Mouse (Mus musculus): ENCODE data around the gene Calcrl.

The Calcrl gene

DNA sequence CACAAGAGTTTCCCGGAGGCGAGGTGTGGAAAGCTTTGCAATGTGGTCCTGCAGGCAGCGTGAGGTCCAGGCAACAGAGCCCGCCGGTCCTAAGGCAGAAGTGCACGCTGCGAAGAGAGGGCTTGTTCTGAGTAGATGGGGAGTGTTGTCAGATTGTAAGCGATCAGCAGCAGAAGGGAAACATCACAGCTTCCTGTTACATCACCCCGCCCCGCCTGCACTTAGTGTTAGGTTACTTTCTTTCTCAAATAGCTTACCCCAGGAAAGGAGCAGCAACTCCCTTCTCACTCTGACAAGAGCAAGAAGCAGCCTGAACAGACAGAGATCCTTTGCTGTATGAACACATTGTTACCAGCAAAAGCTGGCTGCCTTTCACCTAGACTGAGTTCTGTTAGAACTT lies at the start of gene Calcrl:
Calcrl (minus strand) TSS at position 274 of the 400 bp plus-strand sequence.
- peak; percentile 60 to 68 for DNase-seq (ENCODE audit: low spot score in 2 of 2)

DNA sequence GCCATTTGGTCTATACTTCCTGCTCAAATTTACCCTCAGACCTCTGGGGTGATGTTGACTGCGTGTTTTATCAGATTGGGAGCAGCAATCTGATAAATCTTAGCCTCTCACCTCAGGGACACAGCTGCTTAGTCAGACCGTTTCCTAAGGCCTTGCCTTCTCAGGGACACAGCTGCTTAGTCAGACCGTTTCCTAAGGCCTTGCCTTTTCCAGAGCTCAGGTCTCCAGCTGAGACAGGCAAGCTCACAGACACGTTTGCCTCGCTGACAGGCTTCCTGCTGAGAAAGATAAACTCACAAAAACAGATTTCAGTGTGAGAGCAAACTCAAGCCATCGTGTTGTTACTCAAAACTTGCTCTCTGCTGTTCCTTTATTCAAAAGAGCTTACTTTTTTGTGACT lies 49.4 kb upstream of the Calcrl start:
- DNase-seq (ENCODE audit: low spot score in 2 of 2) = no peak

DNA sequence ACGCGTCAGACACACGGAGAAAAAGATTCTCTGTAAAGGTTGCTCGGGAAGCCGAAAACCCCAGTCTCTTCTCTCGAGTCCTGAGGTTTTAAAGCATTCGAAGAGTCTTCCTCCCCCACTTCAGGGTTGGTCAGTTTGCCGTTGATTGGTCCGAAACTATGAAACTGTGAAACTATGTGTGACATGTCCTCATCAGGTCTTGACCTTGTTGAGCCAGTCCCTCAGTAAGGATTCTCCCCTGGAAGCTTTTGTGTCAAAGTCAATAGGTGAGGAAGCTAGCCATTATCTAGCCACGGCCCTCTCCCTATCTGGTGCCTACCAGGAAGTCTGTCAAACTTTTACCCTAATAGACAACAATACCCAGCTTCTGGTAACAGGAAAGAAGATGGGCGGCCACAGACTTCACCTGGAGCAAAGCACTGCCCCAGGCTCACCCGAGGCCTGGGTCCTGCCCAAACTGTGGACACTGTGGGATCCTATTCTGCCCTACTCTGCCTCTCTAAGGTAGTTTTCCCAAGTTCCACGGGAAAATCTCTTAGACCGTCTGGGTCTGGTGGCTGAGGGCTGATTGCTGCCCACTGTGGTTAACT lies 48.8 kb upstream of the Calcrl start:
- DNase-seq (ENCODE audit: low spot score in 2 of 2) = no peak

GRCm38 (mm10) chr2:84467391-84467790 lies 42.2 kb upstream of the Calcrl start:
- no peak for DNase-seq (ENCODE audit: low spot score in 2 of 2)

GRCm38 (mm10) chr2:84464956-84465355 lies 39.7 kb upstream of the Calcrl start:
- no peak for DNase-seq (ENCODE audit: low spot score in 2 of 2)

DNA sequence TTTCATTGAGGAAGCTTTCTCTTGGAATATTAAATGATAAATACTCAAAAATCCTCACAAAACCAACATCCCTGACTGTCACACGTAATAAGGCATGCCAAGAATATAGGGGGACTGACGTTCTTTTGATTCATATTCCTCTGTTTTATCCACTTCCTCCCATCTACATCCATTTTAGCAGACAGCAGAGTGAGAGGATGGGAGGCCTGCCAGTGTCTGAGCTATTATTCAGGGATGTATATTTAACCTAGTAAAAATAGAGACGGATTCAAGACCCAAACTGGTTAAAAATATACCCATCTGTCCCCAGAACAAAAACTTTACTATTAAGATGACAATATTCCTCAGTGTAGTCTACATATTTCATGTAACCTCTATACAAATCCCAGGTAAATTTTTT lies 37.2 kb upstream of the Calcrl start:
- DNase-seq (ENCODE audit: low spot score in 2 of 2) = no peak

- no peak for DNase-seq (ENCODE audit: low spot score in 2 of 2)
Observed at GRCm38 (mm10) chr2:84459651-84460177, 34.5 kb upstream of the Calcrl start.

- DNase-seq (ENCODE audit: low spot score in 2 of 2) = no peak
Observed at GRCm38 (mm10) chr2:84457221-84457620, 32.0 kb upstream of the Calcrl start.

DNA sequence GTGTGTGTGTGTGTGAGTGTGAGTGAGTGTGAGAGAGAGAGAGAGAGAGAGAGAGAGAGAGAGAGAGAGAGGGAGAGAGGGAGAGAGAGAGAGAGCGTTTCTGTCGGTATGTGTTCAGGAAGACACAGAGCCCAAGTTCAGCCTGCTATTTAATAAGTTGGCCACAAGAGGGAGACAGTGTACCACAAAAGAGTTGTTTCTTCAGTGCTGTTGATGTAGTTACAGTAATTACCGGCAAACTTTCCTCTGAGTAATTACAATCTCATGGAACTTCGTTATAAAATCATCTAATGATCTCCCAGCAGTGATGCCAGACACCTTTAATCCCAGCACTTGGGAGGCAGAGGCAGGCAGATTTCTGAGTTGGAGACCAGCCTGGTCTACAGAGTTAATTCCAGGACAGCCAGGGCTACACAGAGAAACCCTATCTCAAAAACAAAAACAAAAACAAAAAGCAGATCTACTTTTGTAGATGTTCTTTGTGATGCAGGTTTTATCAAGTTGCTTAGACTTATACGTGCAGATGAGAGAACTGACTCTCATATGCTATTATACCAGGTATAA lies 30.1 kb upstream of the Calcrl start:
- DNase-seq (ENCODE audit: low spot score in 2 of 2) = no peak

DNA sequence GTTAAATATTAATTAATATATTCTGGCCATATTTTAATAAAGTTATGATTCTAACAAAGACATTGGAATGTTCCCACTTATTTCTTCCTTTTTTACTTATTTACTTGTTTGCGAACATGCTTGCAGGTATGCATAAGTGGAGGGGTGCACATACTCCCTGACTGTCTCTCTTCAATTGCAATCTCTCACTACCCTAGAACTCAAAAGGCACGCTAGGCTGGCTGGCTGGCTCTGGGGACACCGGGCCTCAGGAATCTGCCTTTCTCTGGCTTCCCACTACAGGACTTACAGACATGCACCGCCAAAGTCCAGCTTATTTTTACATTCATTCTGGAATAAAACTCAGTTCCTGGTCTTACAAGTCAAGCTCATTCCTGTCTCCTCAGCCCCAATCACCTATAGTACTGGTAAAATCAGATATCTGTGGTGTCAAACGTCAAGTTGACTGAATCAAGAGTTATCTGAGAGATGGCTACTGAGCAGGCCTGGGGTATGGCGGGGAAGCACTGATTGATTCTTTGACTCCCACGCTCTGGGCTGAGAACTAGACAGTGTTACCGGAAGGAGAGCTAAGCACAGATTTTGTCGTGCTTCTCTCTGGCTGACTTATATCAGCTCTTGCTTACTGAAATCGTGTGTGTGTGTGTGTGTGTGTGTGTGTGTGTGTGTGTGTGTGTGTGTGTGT lies 29.5 kb upstream of the Calcrl start:
- DNase-seq (ENCODE audit: low spot score in 2 of 2) = no peak

- DNase-seq (ENCODE audit: low spot score in 2 of 2) = no peak
Observed at GRCm38 (mm10) chr2:84454051-84454450, 28.8 kb upstream of the Calcrl start.

- no peak for DNase-seq (ENCODE audit: low spot score in 2 of 2)
Observed at GRCm38 (mm10) chr2:84445499-84445898, 20.3 kb upstream of the Calcrl start.

GRCm38 (mm10) chr2:84441940-84442339 lies 16.7 kb upstream of the Calcrl start:
- no peak for DNase-seq (ENCODE audit: low spot score in 2 of 2)

GRCm38 (mm10) chr2:84429724-84430123 lies 4.5 kb upstream of the Calcrl start:
- no peak for DNase-seq (ENCODE audit: low spot score in 2 of 2)

DNA sequence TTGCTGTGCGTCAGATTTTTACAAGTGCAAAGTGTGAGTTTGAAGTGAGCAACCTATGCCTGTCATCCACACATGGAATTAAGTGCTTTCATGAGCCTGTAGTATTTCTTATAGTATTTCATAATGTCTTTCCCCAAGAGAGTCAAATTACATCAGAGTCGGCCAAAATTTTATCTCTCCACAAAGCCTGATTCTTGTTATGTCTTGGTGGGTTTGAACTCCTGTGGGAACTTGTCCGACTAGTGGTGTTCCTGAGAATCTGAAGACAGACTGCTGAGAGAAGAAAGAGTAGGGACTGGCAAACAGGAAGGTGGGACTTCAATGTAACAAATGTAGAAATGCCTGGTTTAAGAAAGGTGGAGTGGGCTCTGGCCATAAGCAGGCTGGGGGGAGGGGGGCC lies 3.6 kb upstream of the Calcrl start:
- DNase-seq (ENCODE audit: low spot score in 2 of 2) = no peak

DNA sequence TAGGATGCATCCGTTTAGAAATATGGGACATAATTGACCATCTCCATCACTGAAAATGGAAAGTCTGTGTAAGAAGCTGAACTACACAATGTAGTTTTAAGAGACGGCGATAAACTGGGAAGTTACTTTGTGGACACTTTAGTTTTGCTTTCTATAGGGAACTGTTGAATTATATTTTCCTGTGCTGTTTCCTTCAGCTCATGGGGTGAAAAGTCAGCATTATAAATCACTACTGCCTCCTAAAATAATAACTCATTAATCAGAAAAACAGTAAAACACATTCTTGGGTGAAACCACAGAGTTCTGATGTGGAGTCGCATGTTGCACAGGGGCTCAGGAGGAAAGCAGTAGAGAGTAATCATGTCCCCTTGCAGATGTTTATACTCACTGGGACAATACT lies 1.3 kb upstream of the Calcrl start:
- no peak for DNase-seq (ENCODE audit: low spot score in 2 of 2)

DNA sequence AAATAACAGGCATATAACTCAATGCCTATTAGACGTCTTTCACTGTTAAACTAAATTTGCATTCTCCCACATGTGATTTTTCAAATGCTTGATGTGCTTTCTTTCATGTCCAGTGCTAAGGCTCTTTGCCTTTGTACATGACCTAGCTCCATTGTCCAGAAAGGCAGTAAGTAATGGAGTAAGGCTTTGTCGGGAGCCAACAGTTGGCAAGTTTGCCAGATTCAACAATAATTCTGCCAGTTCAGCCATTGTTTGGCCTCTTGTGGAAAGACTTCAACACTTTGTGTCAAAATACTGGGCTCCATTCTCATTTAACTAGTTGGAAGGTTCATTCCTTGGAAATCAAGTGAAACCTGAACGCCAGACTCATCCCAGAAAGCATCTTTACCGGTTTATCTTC lies 8.7 kb downstream of the Calcrl start:
- DNase-seq (ENCODE audit: low spot score in 2 of 2) = no peak

GRCm38 (mm10) chr2:84409796-84410592 lies 15.2 kb downstream of the Calcrl start:
- DNase-seq (ENCODE audit: low spot score in 2 of 2) = no peak

DNA sequence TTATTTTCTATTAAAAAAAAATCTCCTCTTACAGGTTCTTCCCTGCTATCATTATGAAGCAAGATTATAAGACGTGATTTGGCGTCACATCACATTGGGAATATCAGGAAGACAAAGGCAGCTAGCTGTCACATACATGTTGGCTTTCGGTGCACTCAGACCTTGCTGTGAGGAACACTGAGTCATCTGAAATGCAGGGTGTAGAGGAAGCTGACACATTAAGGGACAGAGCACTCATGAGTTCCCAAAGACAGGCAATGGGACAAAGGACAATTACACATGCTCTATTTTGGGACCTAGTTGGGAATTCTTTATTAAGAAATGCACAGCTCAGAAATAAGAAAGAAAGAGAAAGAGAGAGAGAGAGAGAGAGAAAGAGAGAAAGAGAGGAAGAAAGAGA lies 20.4 kb downstream of the Calcrl start:
- DNase-seq (ENCODE audit: low spot score in 2 of 2) = no peak

DNA sequence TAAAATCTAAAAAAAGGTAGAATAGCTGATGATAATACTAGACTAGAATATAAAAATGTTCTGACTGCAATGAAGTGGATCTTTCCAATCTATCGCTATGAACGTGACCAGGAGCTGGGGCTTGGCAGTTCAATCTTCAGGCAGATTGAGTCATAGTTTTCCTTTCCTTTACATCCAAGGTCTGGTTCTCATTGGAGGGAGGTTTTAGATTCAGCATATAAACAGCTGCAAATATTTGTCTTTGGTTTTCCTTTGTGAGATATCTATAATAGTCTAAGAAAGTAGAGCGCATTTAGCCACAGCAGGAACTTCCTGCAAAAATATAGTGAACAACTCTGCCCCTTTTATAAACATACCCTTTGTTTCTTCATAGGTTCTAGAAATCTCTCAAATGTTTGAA lies 22.5 kb downstream of the Calcrl start:
- no peak for DNase-seq (ENCODE audit: low spot score in 2 of 2)

DNA sequence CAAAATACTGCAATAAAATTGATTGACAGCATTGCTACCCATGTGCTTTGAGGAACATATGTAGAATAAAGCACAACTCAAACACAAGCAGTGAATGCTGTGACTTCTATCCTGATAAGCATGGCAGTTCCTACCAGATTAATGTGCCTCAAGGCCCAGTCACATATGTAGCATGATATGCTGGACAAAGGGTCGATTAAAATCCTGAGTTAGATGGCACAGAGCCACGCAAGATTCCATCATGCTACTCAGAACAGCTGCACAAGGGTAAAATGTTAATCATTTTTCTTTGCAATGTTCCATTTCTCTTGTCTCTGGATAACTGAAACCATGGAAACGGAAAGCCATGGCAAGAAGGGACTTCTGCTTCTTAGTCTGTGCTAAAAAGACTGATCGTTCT lies 28.7 kb downstream of the Calcrl start:
- no peak for DNase-seq (ENCODE audit: low spot score in 2 of 2)

GRCm38 (mm10) chr2:84393236-84393635 lies 32.0 kb downstream of the Calcrl start:
- no peak for DNase-seq (ENCODE audit: low spot score in 2 of 2)
